Mouse (Mus musculus): Measurements from ENCODE around the gene Setd5. TPM values are rescaled to one million over a fixed set of nuclear protein-coding genes. Genes with fewer than 3 reads are reported as not detected.

The Setd5 gene
- total RNA-seq (2021): 10 to 100 TPM; 90.1 to 91.8 TPM

GRCm38 (mm10) chr6:113076686-113077516 lies at the start of gene Setd5:
Gene Setd5, plus strand, starts transcription at chr6:113077365.
- peak; percentile 99 for DNase-seq

GRCm38 (mm10) chr6:113027446-113027845 lies 49.7 kb upstream of the Setd5 start:
- DNase-seq: no peak

GRCm38 (mm10) chr6:113029006-113029405 lies 48.2 kb upstream of the Setd5 start:
- DNase-seq: no peak

GRCm38 (mm10) chr6:113030553-113030952 lies 46.6 kb upstream of the Setd5 start:
- no peak for DNase-seq

- no peak for DNase-seq
Observed at GRCm38 (mm10) chr6:113030970-113031660, 46.0 kb upstream of the Setd5 start.

- no peak for DNase-seq
Observed at GRCm38 (mm10) chr6:113032121-113032520, 45.0 kb upstream of the Setd5 start.

GRCm38 (mm10) chr6:113033185-113033584 lies 44.0 kb upstream of the Setd5 start:
- no peak for DNase-seq

- DNase-seq: no peak
Observed at GRCm38 (mm10) chr6:113034466-113034865, 42.7 kb upstream of the Setd5 start.

GRCm38 (mm10) chr6:113036463-113037175 lies 40.5 kb upstream of the Setd5 start:
- no peak for DNase-seq

- peak; percentile 76 for DNase-seq
Observed at GRCm38 (mm10) chr6:113037946-113038734, 39.0 kb upstream of the Setd5 start.

- no peak for DNase-seq
Observed at GRCm38 (mm10) chr6:113038735-113039058, 38.5 kb upstream of the Setd5 start.

- DNase-seq: no peak
Observed at GRCm38 (mm10) chr6:113040319-113040718, 36.8 kb upstream of the Setd5 start.

- DNase-seq: no peak
Observed at GRCm38 (mm10) chr6:113041215-113041990, 35.8 kb upstream of the Setd5 start.

GRCm38 (mm10) chr6:113045575-113045974 lies 31.6 kb upstream of the Setd5 start:
- DNase-seq: no peak

- DNase-seq: peak; percentile 98
Observed at GRCm38 (mm10) chr6:113046041-113046975, 30.9 kb upstream of the Setd5 start, which contains the start of gene Thumpd3. Gene Thumpd3, plus strand, starts transcription at chr6:113046225.

GRCm38 (mm10) chr6:113047016-113047746 lies 30.0 kb upstream of the Setd5 start:
- no peak for DNase-seq

GRCm38 (mm10) chr6:113048371-113048770 lies 28.8 kb upstream of the Setd5 start:
- DNase-seq: no peak

GRCm38 (mm10) chr6:113049159-113049558 lies 28.0 kb upstream of the Setd5 start:
- DNase-seq: no peak

GRCm38 (mm10) chr6:113052972-113053371 lies 24.2 kb upstream of the Setd5 start:
- DNase-seq: no peak
